Mouse (Mus musculus) lung, postnatal 0 days (tissue): Measurements from ENCODE around the gene Tcf15.

Source experiments
- CTCF ChIP-seq: IDR thresholded peaks from 2 replicates; pipeline ENCODE4 v1.5.1; 2016; ENCODE audit warnings: antibody characterized with exemption, mild to moderate bottlenecking
- EP300 ChIP-seq: IDR thresholded peaks from 2 replicates; pipeline ENCODE4 v1.6.1; 2016; ENCODE audit warnings: antibody characterized with exemption, mild to moderate bottlenecking, control low read depth

GRCm38 (mm10) chr2:152099538-152099937 lies 43.8 kb upstream of the Tcf15 start:
- TF ChIP-seq CTCF = no peak
- no peak for TF ChIP-seq EP300
